Mouse (Mus musculus) testis, adult 2 months (tissue): Measurements from ENCODE around the gene Ston2. TPM values are rescaled to one million over a fixed set of nuclear protein-coding genes. Genes with fewer than 3 reads are reported as not detected.
A peak's percentile ranks its signal among the peaks of the same experiment; 100 is the strongest.

Experiments
- H3K27ac ChIP-seq: fragments of 200-500 bp; 2 replicates; pipeline ENCODE4 v1.5.1; 2012; ENCODE audit warnings: low read depth, low read length; ENCODE audit not compliant: control insufficient read depth, insufficient read depth
- H3K27me3 ChIP-seq: fragments of 200-500 bp; 2 replicates; pipeline ENCODE4 v1.6.1; 2012; ENCODE audit warnings: mild to moderate bottlenecking, low read length, moderate library complexity; ENCODE audit not compliant: control insufficient read depth, insufficient read depth
- H3K36me3 ChIP-seq: fragments of 200-500 bp; 2 replicates; pipeline ENCODE4 v1.6.1; 2012; ENCODE audit warnings: mild to moderate bottlenecking, low read length; ENCODE audit not compliant: control insufficient read depth, insufficient read depth
- H3K4me1 ChIP-seq: fragments of 200-500 bp; 2 replicates; pipeline ENCODE4 v1.6.1; 2012; ENCODE audit warnings: low read length; ENCODE audit not compliant: control insufficient read depth, insufficient read depth
- H3K4me3 ChIP-seq: fragments of 200-500 bp; 2 replicates; pipeline ENCODE4 v1.5.1; 2012; ENCODE audit warnings: low read depth, mild to moderate bottlenecking, low read length, moderate library complexity, mixed read lengths; ENCODE audit not compliant: control insufficient read depth
- CTCF ChIP-seq: fragments of 200-500 bp; IDR thresholded peaks from 2 replicates; pipeline ENCODE4 v1.5.1; 2012; ENCODE audit warnings: low read depth, mild to moderate bottlenecking, inconsistent platforms, low read length, moderate library complexity; ENCODE audit not compliant: control insufficient read depth, insufficient read depth, insufficient replicate concordance
- POLR2A ChIP-seq: fragments of 200-500 bp; IDR thresholded peaks from 2 replicates; pipeline ENCODE4 v1.6.1; 2012; ENCODE audit warnings: low read depth, mild to moderate bottlenecking, inconsistent platforms, low read length, moderate library complexity; ENCODE audit not compliant: control insufficient read depth
- polyA plus RNA-seq: library from polyadenylated mRNA; depleted of rRNA; stranded (reverse); fragments of >200 nt; gene quantifications from 2 replicates; pipeline ENCODE4 v1.2.3, GENCODE M21; 2012

Gene Ston2
- polyA plus RNA-seq, 1 experiment: 19.7 TPM

GRCm38 (mm10) chr12:91815990-91816389 lies 27.8 kb upstream of the Ston2 start:
- H3K36me3 ChIP-seq: peaks cover 6% of the 10 kb centered on the region
- H3K4me1 ChIP-seq: no peaks in the 10 kb centered on the region
- no peak overlapping the region for H3K4me3 ChIP-seq
- TF ChIP-seq POLR2A: no peak
- peak; percentile 55; the same call in 1 of the 2 replicates for TF ChIP-seq CTCF
- no peak overlapping the region for H3K27ac ChIP-seq
- no peaks in the 10 kb centered on the region for H3K27me3 ChIP-seq

- Histone ChIP-seq H3K27me3 (no peaks in the 10 kb centered on the region), H3K27ac (no peak overlapping the region)
Measured at GRCm38 (mm10) chr12:91815552-91815951, 27.4 kb upstream of the Ston2 start.

DNA sequence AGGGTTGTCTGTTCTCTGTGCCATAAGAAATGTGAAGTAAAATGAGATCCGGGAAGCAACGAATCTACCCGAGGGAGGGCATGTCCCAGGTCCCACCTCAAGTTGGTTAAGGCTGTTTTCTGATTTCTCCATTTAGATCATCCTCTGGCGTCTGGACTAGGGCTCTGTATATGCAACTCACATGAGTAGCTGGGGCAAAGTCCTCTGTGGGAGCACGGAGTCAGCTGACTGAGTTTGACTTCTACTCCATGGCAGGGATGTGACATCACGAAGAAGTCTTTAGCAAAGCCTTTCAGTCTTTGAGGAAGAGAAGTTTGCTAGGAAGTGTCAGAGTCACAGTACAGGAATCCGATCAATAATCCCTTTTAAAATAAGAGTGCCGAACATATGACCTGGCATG lies 20.7 kb upstream of the Ston2 start:
- TF ChIP-seq POLR2A (no peak), CTCF (no peak)
- Histone ChIP-seq H3K36me3 (peaks cover 7% of the 10 kb centered on the region), H3K27me3 (no peaks in the 10 kb centered on the region)

More at GRCm38 (mm10) chr12:91815552-91815951, 27.4 kb upstream of the Ston2 start:
- H3K36me3 ChIP-seq: peaks cover 6% of the 10 kb centered on the region
- TF ChIP-seq CTCF (no peak), POLR2A (no peak)
- no peaks in the 10 kb centered on the region for H3K4me1 ChIP-seq
- H3K4me3 ChIP-seq: no peak overlapping the region

DNA sequence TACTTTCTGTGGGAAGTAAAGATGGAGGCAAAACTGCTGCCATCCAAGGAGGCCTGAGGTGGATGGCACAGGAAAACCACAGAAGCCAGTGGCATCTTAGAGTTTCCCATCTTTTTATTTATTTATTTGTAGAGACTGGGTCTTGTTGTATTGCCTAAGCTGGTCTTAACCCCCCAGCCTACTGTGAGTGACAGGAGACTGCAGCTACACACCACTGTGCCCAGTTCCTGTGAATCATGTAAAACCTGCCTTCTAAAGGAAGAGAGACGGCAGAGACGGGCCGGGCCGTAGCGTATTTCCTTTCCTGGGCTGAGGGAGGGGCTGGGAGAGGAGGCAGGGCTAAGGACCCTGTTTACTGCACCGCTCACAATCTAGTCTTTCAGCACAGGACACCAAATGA lies 19.6 kb upstream of the Ston2 start:
- Histone ChIP-seq H3K4me1 (no peaks in the 10 kb centered on the region), H3K4me3 (no peak overlapping the region), H3K27me3 (no peaks in the 10 kb centered on the region), H3K27ac (no peak overlapping the region), H3K36me3 (peaks cover 4% of the 10 kb centered on the region)
- TF ChIP-seq CTCF (no peak), POLR2A (no peak)

More for the DNA sequence above, 20.7 kb upstream of the Ston2 start:
- no peaks in the 10 kb centered on the region for H3K4me1 ChIP-seq
- H3K27ac ChIP-seq: no peak overlapping the region
- no peak overlapping the region for H3K4me3 ChIP-seq

GRCm38 (mm10) chr12:91807095-91807494 lies 18.9 kb upstream of the Ston2 start:
- H3K27ac ChIP-seq: no peak overlapping the region
- no peaks in the 10 kb centered on the region for H3K4me1 ChIP-seq
- TF ChIP-seq CTCF: no peak
- TF ChIP-seq POLR2A: no peak
- H3K36me3 ChIP-seq: peaks cover 4% of the 10 kb centered on the region
- H3K27me3 ChIP-seq: no peaks in the 10 kb centered on the region
- H3K4me3 ChIP-seq: no peak overlapping the region

DNA sequence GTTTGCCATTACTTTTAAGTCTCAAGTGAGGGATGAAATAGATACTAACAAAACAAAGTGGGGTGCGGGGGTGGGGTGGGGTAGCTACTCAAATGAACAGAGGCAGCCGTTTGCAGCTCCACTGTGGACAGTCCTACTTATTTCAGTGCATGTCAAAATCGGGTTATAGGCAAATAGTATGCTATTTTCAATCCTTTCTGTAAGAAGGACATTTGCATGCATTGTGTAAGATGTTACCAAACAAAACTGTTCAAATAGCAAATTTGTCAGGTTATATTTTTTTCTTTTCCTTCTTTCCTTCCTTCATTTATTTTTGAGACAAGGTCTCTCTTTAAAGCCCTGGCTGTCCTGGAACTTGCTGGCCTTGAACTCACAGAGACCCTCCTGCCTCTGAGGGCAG lies 16.1 kb upstream of the Ston2 start:
- Histone ChIP-seq H3K27ac (no peak overlapping the region), H3K4me3 (no peak overlapping the region), H3K36me3 (no peaks in the 10 kb centered on the region; the same call in 1 of the 2 replicates), H3K27me3 (no peaks in the 10 kb centered on the region), H3K4me1 (no peaks in the 10 kb centered on the region)
- TF ChIP-seq POLR2A (no peak), CTCF (no peak)

- Histone ChIP-seq H3K36me3 (no peaks in the 10 kb centered on the region), H3K4me1 (no peaks in the 10 kb centered on the region), H3K27me3 (no peaks in the 10 kb centered on the region), H3K4me3 (no peak overlapping the region), H3K27ac (no peak overlapping the region)
- TF ChIP-seq POLR2A: no peak
- TF ChIP-seq CTCF: no peak
Measured at GRCm38 (mm10) chr12:91803207-91803932, 15.2 kb upstream of the Ston2 start.
